Mouse (Mus musculus): ENCODE results near the gene Kdm4a.

The Kdm4a gene

GRCm38 (mm10) chr4:118156559-118156958, 23.3 kb downstream of the Kdm4a start:
- DNase-seq (ENCODE audit: low read depth, low spot score), result no peak

DNA sequence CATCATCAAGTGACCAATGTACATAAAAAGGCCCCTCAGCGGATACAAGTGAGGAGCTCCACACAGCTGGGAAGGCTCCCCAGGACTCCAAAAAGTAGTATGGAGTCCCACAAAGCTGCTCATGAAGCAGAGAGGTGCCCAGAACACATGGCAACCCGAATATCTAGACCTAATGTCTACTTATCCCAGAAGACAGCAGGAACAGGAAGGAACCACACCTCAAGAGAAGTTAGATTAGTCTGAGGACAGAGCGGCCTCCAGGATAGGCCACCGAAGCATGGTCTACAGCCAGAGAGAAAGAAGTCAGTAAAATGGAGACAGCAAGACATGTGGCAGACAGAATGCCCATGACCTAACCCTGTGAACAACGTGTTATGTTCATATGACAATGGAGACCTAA, 25.0 kb downstream of the Kdm4a start:
- DNase-seq (ENCODE audit: low read depth, low spot score), result no peak

GRCm38 (mm10) chr4:118152020-118152785, 27.6 kb downstream of the Kdm4a start:
- DNase-seq (ENCODE audit: low read depth, low spot score), result no peak

DNA sequence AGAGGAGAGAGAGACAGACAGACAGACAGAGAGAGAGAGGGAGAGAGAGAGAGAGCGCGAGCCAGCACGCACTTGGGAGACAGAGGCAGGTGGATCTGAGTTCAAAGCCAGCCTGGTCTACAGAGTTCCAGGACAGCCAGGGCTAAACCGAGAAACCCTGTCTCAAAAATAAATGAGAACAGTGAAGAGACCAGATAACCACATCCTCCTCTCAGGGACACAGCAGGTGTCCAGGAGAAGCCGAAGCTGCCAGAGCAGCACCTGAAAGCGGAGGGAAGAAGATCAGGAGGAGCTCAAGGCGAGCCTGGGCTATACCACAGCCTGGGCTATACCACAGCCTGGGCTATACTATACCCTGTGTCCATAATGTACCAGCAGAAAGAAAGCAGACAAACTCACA, 29.0 kb downstream of the Kdm4a start:
- DNase-seq (ENCODE audit: low read depth, low spot score), result no peak

DNA sequence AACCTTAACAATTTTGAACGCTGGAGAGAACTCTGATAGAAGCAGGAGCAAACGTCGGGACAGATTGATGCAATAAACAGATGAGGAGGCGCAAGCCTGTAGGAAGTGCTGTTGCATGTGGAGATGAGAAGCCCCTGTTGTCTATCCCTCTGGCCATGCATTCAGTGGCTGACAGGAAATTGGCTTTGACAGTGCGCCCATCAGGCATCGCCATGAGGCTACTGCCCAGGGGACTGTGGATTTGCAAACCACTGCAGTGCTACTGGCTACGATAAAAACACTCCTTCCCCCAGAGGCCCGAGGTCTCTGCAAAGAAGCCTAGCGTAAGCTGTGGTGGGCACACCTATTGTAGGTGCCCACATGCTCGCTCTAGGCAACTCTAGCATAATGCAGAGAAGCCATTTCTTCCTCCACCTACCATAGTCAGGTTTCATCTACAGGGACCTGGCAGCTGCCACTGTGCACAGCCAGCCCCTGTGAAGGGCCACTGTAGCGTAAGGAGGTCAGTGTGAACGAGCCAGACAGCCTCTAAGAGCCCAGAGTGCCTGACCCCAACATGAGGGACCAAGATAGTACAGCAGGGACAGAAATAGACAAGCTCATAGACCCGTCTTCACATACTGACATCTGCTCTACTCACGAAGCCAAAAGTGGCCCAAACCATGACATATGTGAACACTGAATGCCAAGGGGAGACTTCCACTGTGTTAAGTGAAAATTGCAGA, 29.7 kb downstream of the Kdm4a start:
- DNase-seq (ENCODE audit: low read depth, low spot score), result no peak

DNA sequence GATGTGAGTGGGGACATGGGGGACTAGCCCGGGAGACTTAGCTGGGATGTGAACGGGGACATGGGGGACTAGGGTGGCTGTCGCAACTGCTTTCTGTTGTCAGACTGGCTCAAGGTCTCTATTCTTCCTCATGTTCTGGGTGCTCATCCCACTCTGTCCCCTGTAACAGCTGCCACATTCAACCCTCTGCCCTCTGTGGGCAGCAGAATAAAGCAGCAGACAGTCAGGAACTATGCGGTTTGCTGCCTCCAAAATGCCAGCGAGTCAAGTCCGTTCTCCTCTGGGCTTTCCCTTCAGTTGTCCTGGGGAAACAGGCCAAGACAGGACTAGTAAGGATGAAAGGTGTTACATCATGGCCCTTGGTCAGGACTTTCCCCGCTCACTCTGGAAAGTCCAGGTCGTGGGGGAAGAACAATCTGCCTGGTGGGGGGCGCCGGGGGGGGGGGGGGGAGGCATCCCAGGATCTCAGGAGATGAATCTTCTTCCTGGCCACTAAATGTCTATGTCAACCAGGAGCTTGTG, 30.7 kb downstream of the Kdm4a start:
- DNase-seq (ENCODE audit: low read depth, low spot score), result no peak

DNA sequence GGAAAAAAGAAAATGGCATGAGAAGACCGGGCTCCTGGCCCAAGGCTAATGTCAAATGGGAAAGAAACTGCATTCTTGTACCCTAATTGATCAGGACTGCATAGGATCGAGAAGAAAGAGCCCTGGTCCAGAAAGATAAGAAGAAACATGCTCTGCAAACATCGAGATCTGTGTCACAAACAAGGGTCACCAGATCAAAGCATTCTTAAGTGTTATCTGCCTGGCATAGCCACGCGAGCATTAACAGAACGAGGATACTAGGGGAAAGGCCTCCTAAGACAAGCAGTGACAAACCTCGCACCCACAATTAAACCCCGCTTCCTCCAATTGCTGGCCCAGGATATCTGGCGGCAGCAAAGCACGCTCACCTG, 31.5 kb downstream of the Kdm4a start:
- DNase-seq (ENCODE audit: low read depth, low spot score), result no peak

- DNase-seq (ENCODE audit: low read depth, low spot score), result no peak
Observed at GRCm38 (mm10) chr4:118147547-118148316, 32.1 kb downstream of the Kdm4a start.

- no peak for DNase-seq (ENCODE audit: low read depth, low spot score)
Observed at GRCm38 (mm10) chr4:118147090-118147489, 32.8 kb downstream of the Kdm4a start.

GRCm38 (mm10) chr4:118144324-118144723, 35.5 kb downstream of the Kdm4a start:
- DNase-seq (ENCODE audit: low read depth, low spot score), result no peak

- no peak for DNase-seq (ENCODE audit: low read depth, low spot score)
Observed at GRCm38 (mm10) chr4:118143679-118144078, 36.2 kb downstream of the Kdm4a start.

GRCm38 (mm10) chr4:118141511-118141910, 38.3 kb downstream of the Kdm4a start:
- no peak for DNase-seq (ENCODE audit: low read depth, low spot score)

DNA sequence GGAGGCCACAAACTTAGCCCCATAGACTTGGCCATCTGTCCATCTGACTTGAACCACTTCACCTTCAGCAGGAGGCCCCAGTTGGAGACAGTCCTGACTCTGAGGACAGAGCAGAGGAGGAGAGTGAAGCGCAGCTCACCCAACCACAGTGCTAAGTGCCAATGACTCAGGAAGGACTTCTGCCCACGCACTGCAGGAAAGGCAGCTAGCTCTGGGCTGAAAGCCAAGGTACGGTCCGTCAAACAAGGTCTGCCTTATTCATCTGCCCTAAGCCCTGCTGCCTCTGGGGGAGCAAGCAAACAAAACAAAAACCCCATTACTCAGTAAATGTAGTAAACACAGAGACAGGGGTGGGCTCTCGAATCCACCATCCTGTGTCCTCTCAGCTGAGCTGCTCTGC, 41.0 kb downstream of the Kdm4a start:
- no peak for DNase-seq (ENCODE audit: low read depth, low spot score)

- DNase-seq (ENCODE audit: low read depth, low spot score), result no peak
Observed at GRCm38 (mm10) chr4:118137857-118138256, 42.0 kb downstream of the Kdm4a start.

- DNase-seq (ENCODE audit: low read depth, low spot score), result no peak
Observed at GRCm38 (mm10) chr4:118137311-118137710, 42.5 kb downstream of the Kdm4a start.

DNA sequence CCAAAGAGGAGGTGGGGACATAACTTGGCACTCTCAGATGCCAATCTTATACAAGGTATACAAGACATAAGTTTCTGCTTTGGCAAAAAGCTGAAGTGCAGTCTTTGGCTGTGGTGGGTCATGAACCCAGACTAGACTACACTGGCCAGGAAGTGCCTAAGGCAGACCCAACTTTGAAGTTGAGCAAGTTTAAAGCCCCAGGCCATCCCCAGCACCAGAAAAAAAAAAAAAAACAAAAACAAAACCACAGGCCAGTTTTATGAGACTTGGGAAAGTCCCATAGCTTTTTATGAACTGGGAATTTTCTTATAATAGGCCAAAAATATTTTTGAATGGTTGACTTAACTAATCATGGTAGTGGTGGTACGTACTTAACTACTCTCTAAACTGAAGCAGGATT, 44.4 kb downstream of the Kdm4a start:
- DNase-seq (ENCODE audit: low read depth, low spot score), result no peak

- peak; percentile 50 for DNase-seq (ENCODE audit: low read depth, low spot score)
Observed at GRCm38 (mm10) chr4:118134485-118135365, 45.1 kb downstream of the Kdm4a start, which contains the start of gene St3gal3. St3gal3 (minus strand) TSS chr4:118134914.

- no peak for DNase-seq (ENCODE audit: low read depth, low spot score)
Observed at GRCm38 (mm10) chr4:118131329-118131728, 48.5 kb downstream of the Kdm4a start.

DNA sequence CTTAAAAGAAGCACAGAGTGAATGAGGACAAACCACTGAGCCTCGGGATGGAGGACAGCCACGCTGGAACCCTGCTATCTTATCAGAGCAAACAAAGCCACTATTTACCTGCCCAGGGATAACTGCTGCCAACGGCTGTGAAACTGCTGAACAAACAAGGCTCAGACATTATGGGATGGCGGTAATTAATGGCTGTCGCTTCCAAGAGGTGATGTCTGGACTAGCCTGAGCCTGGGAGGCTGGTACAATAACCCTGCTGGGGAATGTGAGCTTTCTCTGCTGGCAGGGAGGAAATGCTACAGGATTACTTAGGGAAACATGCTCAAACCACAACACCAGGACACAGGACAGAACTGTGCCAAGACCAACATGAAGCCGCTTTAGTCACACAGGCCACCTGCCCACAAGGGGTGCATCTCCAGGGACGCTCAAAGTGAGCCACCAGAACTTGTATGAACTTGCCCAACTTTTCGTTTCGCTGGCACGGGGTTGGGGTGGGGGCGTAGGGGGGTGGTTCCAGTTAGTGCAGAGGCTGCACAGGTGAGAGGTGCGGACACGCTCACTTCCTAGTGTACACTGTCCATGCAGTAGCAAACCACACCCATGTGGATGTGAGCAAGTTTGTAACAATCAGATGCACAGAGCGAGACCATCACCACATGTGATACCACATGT, 56.7 kb downstream of the Kdm4a start:
- DNase-seq (ENCODE audit: low read depth, low spot score), result no peak

DNA sequence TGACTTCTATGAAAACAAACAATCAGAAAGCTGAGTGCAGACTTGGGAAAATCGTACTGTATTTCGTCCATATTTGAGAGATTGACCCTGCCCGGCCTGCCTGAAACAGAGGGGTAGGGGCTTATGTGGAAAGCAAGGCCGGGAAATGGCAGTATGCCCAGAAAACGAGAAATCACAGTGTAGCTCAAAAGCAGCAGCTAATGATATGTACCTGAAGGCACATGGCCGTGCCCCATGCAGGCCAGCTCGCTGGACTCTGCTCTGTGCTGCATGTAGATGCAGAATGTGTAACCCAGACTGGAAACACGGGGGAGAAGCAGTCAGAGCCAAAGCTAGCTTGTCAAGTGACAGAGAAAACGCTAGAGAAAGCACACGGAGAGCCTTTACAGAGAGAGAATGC, 57.8 kb downstream of the Kdm4a start:
- DNase-seq (ENCODE audit: low read depth, low spot score), result no peak

GRCm38 (mm10) chr4:118117565-118117964, 62.3 kb downstream of the Kdm4a start:
- no peak for DNase-seq (ENCODE audit: low read depth, low spot score)
